Mouse (Mus musculus) megakaryocyte-erythroid progenitor cell, adult 5-6 weeks (primary cell): ENCODE results near the gene Mrps21. TPM values are rescaled to one million over a fixed set of nuclear protein-coding genes. Genes with fewer than 3 reads are reported as not detected.
A peak's percentile ranks its signal among the peaks of the same experiment; 100 is the strongest.
"Not testable (repeated sequence)": the region's sequence is repeated elsewhere in the genome, so short reads cannot be mapped to it uniquely, and the experiment has no call there.

ENCODE experiments used
- ATAC-seq: replicated peaks from 2 replicates; pipeline ENCODE4 v1.8.0; 2016; ENCODE audit warnings: mild to moderate bottlenecking, inconsistent platforms; ENCODE audit not compliant: severe bottlenecking, poor library complexity, low FRiP score, low TSS enrichment
- total RNA-seq, 2 experiments: library from RNA; stranded (forward) in 1 of 2; stranded (reverse) in 1 of 2; fragments of 200-1000, 215-1000 nt in 1 of 2; fragments of >200 nt in 1 of 2; fragmentation: Nextera tagmentation in 1 of 2; gene quantifications; 2 replicates each; pipeline ENCODE4 v1.2.3; 2014 to 2017

The Mrps21 gene
- 204 and 223 TPM in 2 replicates for total RNA-seq (2014; fragmentation: Nextera tagmentation)
- total RNA-seq (2017) = 318 and 398 TPM in 2 replicates

- peak; percentile 97 for ATAC-seq
Measured at GRCm38 (mm10) chr3:95871392-95871867, at the start of gene Mrps21. TSS of gene Mrps21 (minus strand) at chr3:95871519.

GRCm38 (mm10) chr3:95920532-95920931 lies 49.2 kb upstream of the Mrps21 start:
- not testable (repeated sequence) for ATAC-seq

- no peak for ATAC-seq
Measured at GRCm38 (mm10) chr3:95916760-95917159, 45.4 kb upstream of the Mrps21 start.

GRCm38 (mm10) chr3:95914706-95915105 lies 43.4 kb upstream of the Mrps21 start:
- peak; percentile 41; the same call in 1 of the 2 replicates for ATAC-seq

GRCm38 (mm10) chr3:95907613-95908012 lies 36.3 kb upstream of the Mrps21 start:
- ATAC-seq = no peak

- ATAC-seq = peak; percentile 66; the same call in 1 of the 2 replicates
Measured at GRCm38 (mm10) chr3:95906860-95907259, 35.5 kb upstream of the Mrps21 start.

- 0 out of 2 replicates have a peak, but pooled peaks have one; percentile 51 for ATAC-seq
Measured at GRCm38 (mm10) chr3:95905940-95906492, 34.7 kb upstream of the Mrps21 start.

GRCm38 (mm10) chr3:95905146-95905939 lies 34.0 kb upstream of the Mrps21 start:
- no peak for ATAC-seq

GRCm38 (mm10) chr3:95904568-95904967 lies 33.2 kb upstream of the Mrps21 start, which contains the start of gene Car14:
TSS of gene Car14 (minus strand) at chr3:95904691.
- ATAC-seq = no peak

- ATAC-seq = no peak
Measured at GRCm38 (mm10) chr3:95903753-95904502, 32.6 kb upstream of the Mrps21 start.

GRCm38 (mm10) chr3:95902643-95903042 lies 31.3 kb upstream of the Mrps21 start:
- no peak for ATAC-seq

GRCm38 (mm10) chr3:95902373-95902625 lies 31.0 kb upstream of the Mrps21 start:
- no peak for ATAC-seq

GRCm38 (mm10) chr3:95901616-95902372 lies 30.5 kb upstream of the Mrps21 start:
- no peak for ATAC-seq

GRCm38 (mm10) chr3:95899800-95900524 lies 28.6 kb upstream of the Mrps21 start:
- ATAC-seq = no peak

GRCm38 (mm10) chr3:95895501-95895900 lies 24.2 kb upstream of the Mrps21 start:
- not testable (repeated sequence) for ATAC-seq

- no peak for ATAC-seq
Measured at GRCm38 (mm10) chr3:95894317-95895160, 23.2 kb upstream of the Mrps21 start.

GRCm38 (mm10) chr3:95893606-95894316 lies 22.4 kb upstream of the Mrps21 start, which contains the start of gene Aph1a:
TSS of gene Aph1a (plus strand) at chr3:95893969.
- ATAC-seq = peak; percentile 99
